Mouse (Mus musculus): ENCODE data around the gene Med11. TPM values are rescaled to one million over a fixed set of nuclear protein-coding genes. Genes with fewer than 3 reads are reported as not detected.

The Med11 gene
- polyA plus RNA-seq, 1 experiment from 2014 or later = 13.2 TPM

Small RNA genes within 50 kb of the gene (microRNA-seq; reads per million reads assigned to microRNA genes)
- 0.76 reads per million for gene Mir7115

Other genes starting within 250 kb of the Med11 start
- gene Slc16a11, start 239.2 kb upstream of the Med11 start, polyA plus RNA-seq (2015; fragmentation: Nextera tagmentation; extraction: Ambion mirVana) = 1.6 and 1.7 TPM in 2 replicates
- 3.5 and 4.4 TPM in 2 replicates for gene Slc16a13, start 230.9 kb upstream of the Med11 start, polyA plus RNA-seq (2015; fragmentation: Nextera tagmentation; extraction: Ambion mirVana)
- 2.1 and 2.2 TPM in 2 replicates for gene Bcl6b, start 222.1 kb upstream of the Med11 start, polyA plus RNA-seq (2015; fragmentation: Nextera tagmentation; extraction: Ambion mirVana)
- gene 0610010K14Rik, start 214.0 kb upstream of the Med11 start, polyA plus RNA-seq (2015; fragmentation: Nextera tagmentation; extraction: Ambion mirVana) = 57.1 and 62.2 TPM in 2 replicates
- gene Gm21988, start 212.1 kb upstream of the Med11 start, polyA plus RNA-seq (2015; fragmentation: Nextera tagmentation; extraction: Ambion mirVana) = 5.2 and 5.3 TPM in 2 replicates
- gene Rnasek, start 212.1 kb upstream of the Med11 start, polyA plus RNA-seq (2015; fragmentation: Nextera tagmentation; extraction: Ambion mirVana) = 146 and 150 TPM in 2 replicates
- 13.8 and 14.5 TPM in 2 replicates for gene Alox12, start 196.6 kb upstream of the Med11 start, polyA plus RNA-seq (2015; fragmentation: Nextera tagmentation; extraction: Ambion mirVana)
- 0.16 TPM in 1 of 2 replicates, not detected in the other for gene Alox12e, start 129.3 kb upstream of the Med11 start, polyA plus RNA-seq (2015; fragmentation: Nextera tagmentation; extraction: Ambion mirVana)
- gene Alox15, start 99.9 kb upstream of the Med11 start, polyA plus RNA-seq (2015; fragmentation: Nextera tagmentation; extraction: Ambion mirVana) = 1.3 and 1.6 TPM in 2 replicates
- gene Pelp1, start 41.9 kb upstream of the Med11 start, polyA plus RNA-seq (2015; fragmentation: Nextera tagmentation; extraction: Ambion mirVana) = 13.5 and 14.5 TPM in 2 replicates
- gene Arrb2, start 19.3 kb upstream of the Med11 start, polyA plus RNA-seq (2015; fragmentation: Nextera tagmentation; extraction: Ambion mirVana) = 15.6 and 16.5 TPM in 2 replicates
- gene Zmynd15, start 7.5 kb downstream of the Med11 start, polyA plus RNA-seq (2015; fragmentation: Nextera tagmentation; extraction: Ambion mirVana) = 0.22 and 0.26 TPM in 2 replicates
- 2.0 and 2.2 TPM in 2 replicates for gene Cxcl16, start 8.1 kb downstream of the Med11 start, polyA plus RNA-seq (2015; fragmentation: Nextera tagmentation; extraction: Ambion mirVana)
- 0.89 and 1.5 TPM in 2 replicates for gene Tm4sf5, start 53.3 kb downstream of the Med11 start, polyA plus RNA-seq (2015; fragmentation: Nextera tagmentation; extraction: Ambion mirVana)
- 0.31 and 0.43 TPM in 2 replicates for gene Vmo1, start 62.7 kb downstream of the Med11 start, polyA plus RNA-seq (2015; fragmentation: Nextera tagmentation; extraction: Ambion mirVana)
- 31.9 and 36.3 TPM in 2 replicates for gene Gltpd2, start 67.3 kb downstream of the Med11 start, polyA plus RNA-seq (2015; fragmentation: Nextera tagmentation; extraction: Ambion mirVana)
- 316 and 337 TPM in 2 replicates for gene Psmb6, start 73.4 kb downstream of the Med11 start, polyA plus RNA-seq (2015; fragmentation: Nextera tagmentation; extraction: Ambion mirVana)
- gene Gm40193, start 81.0 kb downstream of the Med11 start, polyA plus RNA-seq (2015; fragmentation: Nextera tagmentation; extraction: Ambion mirVana) = not detected in 2 replicates
- 1.8 TPM in 2 replicates for gene Pld2, start 88.1 kb downstream of the Med11 start, polyA plus RNA-seq (2015; fragmentation: Nextera tagmentation; extraction: Ambion mirVana)
- 4.9 and 6.2 TPM in 2 replicates for gene Mink1, start 111.0 kb downstream of the Med11 start, polyA plus RNA-seq (2015; fragmentation: Nextera tagmentation; extraction: Ambion mirVana)
- not detected in 2 replicates for gene 4930544D05Rik, start 163.9 kb downstream of the Med11 start, polyA plus RNA-seq (2015; fragmentation: Nextera tagmentation; extraction: Ambion mirVana)
- not detected in 2 replicates for gene Chrne, start 167.3 kb downstream of the Med11 start, polyA plus RNA-seq (2015; fragmentation: Nextera tagmentation; extraction: Ambion mirVana)
- 2.6 and 3.0 TPM in 2 replicates for gene Gp1ba, start 187.2 kb downstream of the Med11 start, polyA plus RNA-seq (2015; fragmentation: Nextera tagmentation; extraction: Ambion mirVana)
- 76.8 and 80.4 TPM in 2 replicates for gene Rnf167, start 195.3 kb downstream of the Med11 start, polyA plus RNA-seq (2015; fragmentation: Nextera tagmentation; extraction: Ambion mirVana)
- 70.3 and 79.4 TPM in 2 replicates for gene Slc25a11, start 195.6 kb downstream of the Med11 start, polyA plus RNA-seq (2015; fragmentation: Nextera tagmentation; extraction: Ambion mirVana)
- 927 and 1,040 TPM in 2 replicates for gene Pfn1, start 202.7 kb downstream of the Med11 start, polyA plus RNA-seq (2015; fragmentation: Nextera tagmentation; extraction: Ambion mirVana)
- gene Eno3, start 205.3 kb downstream of the Med11 start, polyA plus RNA-seq (2015; fragmentation: Nextera tagmentation; extraction: Ambion mirVana) = 10.8 and 18.2 TPM in 2 replicates
- 55.1 and 59.5 TPM in 2 replicates for gene Spag7, start 217.5 kb downstream of the Med11 start, polyA plus RNA-seq (2015; fragmentation: Nextera tagmentation; extraction: Ambion mirVana)
- gene Camta2, start 236.2 kb downstream of the Med11 start, polyA plus RNA-seq (2015; fragmentation: Nextera tagmentation; extraction: Ambion mirVana) = 3.3 and 3.4 TPM in 2 replicates
- 1.3 and 1.6 TPM in 2 replicates for gene Inca1, start 248.2 kb downstream of the Med11 start, polyA plus RNA-seq (2015; fragmentation: Nextera tagmentation; extraction: Ambion mirVana)
- gene Kif1c, start 248.6 kb downstream of the Med11 start, polyA plus RNA-seq (2015; fragmentation: Nextera tagmentation; extraction: Ambion mirVana) = 0.79 and 0.85 TPM in 2 replicates

Measured in liver, embryonic 15.5 days (tissue).